Mouse (Mus musculus) right cerebral cortex, postnatal 4 days (tissue): ENCODE data around the gene Lgals3bp.

ENCODE experiments used
- DNase-seq: peaks from one replicate; pipeline ENCODE4 v3.0.0-alpha.2; 2022

Lgals3bp gene

DNA sequence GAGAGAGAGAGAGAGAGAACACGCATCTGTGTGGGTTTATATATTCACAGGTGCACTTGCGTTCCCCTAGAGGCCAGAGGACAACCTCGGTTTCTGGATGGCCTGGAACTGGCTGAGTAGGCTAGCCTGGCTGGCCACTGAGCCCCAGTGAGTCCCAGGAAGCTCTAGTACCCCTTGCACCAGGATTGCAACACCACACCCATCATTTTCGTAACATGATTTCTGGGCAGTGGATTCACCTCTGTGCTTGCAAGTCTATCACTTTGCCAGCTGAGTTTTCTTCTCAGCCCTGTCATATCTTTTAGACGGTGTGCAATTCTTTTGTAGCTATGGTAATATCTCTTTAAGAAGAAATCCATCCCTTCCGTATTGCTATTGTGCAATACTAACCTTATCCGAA lies 18.4 kb upstream of the Lgals3bp start:
- no peak for DNase-seq

DNA sequence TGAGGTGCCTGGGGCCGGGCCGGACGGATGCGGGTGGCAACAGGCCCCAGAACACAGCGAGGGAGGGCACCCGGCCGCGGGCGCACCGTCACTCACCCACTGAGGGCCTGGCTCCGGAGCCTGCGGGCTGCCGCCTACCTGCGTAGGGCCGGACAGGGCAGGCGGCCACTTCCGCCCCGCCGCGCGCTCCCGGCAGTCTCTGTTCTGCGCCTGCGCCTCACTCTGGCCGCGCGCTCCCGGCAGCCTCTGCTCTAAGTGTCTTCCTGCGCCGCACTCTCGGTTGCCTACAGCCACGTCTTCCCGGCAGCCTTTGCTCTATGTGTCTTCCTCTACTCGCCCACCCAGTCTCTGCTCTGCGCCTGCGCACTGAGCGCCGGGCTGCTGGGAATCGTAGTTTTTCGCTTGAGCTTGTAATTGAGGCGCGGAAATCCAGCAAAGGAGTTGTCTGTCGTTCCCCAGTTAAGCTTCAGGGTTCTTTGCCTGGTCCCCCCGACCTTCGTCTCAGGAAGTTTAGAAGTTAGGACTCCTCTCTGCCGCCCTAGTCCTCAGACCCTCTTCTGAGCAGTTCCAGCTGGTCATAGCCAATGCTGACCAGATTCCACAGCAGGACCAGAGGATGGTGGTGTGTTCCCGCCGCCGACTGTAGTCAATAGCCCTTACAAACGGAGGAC lies 17.1 kb upstream of the Lgals3bp start, which contains the start of gene Cant1:
Gene Cant1 (minus strand): TSS at position 253 of the 671 bp plus-strand sequence.
- DNase-seq = peak; percentile 95

DNA sequence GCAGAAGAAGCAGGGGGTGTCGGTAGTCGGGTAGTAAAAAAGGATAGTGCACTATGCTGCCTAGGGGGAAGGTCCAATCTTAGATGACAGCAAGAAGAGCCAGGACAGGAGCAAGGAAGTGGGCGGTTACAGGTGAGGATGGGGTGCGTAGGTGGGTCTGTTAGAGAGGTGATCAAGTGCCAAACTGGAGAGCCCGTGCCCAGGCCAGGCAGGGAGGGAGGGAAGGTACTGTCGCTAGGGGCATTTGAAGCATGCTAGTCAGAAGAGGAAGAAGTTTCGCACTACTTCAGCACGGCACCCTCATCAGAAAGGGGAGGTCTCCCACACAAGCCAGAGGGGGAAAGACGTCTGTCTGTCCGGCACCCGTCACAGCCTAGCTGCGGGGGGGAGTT lies 16.5 kb upstream of the Lgals3bp start:
- no peak for DNase-seq

DNA sequence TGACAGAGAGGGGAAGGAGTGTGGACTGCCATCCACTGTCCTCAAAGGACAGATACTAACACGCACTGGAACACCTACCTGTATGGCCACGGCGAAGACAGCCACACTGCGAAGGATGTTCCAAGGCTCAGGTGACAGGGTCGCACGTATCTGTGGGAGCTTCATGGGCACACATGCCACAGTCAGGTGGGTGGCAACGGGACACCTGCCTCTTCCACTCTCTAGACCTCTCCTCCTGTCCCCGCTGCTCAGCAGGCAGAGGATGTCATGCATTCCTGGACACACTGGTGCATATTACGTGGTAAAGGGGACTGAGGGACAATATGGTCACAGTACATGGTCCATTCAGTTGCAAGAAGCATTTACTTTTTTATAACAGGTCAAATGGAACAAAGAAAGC lies 15.6 kb upstream of the Lgals3bp start:
- no peak for DNase-seq

DNA sequence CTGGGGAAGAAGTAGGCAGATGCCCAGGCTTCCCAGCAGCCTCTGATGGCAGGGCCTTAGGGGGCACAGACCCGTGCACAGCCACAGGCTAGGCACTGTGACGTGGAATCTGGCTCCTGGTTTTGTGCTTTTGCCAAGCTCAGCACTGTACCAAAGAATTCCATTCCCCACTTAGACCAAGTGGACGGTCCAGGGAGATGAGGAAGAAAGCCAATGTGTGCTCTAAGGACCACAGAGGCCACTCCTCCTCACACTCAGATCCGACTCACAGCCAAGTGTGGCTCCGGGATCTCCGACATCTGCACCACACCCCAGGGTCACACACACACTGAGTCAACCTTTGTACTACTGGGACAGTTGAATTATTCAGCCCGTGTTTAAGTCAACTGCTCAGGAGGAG lies 14.2 kb upstream of the Lgals3bp start:
- no peak for DNase-seq

DNA sequence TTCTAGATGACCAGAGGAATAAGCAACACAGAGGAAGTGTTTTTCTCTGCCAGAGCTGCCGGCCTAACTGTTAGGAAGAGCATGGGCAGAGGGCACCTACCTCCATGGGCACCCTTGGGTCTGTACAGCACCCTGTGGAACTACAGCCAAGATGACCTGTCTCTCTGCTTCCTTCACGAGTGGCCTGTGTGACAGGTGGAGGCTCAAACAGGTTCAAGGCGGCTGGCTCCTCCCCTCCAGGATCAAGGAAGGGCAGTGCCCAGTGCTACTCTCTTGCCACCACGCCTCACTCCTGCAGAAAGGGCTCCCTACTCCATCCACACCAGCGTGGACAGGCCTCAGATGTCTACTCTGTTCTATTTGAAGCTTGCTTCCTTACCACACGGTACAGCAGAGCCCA lies 13.7 kb upstream of the Lgals3bp start:
- no peak for DNase-seq

DNA sequence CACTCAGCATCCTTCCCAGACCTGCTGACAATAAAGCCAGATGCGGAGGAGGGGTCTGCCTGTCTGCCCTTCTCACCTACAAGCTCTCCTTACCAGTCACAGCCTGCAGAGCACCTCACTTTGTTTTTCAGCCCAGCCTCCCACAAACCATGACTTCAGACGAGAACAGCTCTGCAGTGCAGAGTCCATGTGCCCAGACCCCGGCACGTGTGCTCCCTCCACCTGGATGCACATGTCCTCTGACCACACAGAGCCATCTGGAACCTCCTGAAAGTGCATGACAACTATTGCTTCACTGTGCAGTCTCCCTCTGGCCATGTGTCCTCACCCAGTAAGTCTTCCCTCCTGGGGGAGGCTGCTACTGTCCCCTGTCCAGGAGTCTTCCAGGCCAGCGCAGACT lies 12.4 kb upstream of the Lgals3bp start:
- no peak for DNase-seq

DNA sequence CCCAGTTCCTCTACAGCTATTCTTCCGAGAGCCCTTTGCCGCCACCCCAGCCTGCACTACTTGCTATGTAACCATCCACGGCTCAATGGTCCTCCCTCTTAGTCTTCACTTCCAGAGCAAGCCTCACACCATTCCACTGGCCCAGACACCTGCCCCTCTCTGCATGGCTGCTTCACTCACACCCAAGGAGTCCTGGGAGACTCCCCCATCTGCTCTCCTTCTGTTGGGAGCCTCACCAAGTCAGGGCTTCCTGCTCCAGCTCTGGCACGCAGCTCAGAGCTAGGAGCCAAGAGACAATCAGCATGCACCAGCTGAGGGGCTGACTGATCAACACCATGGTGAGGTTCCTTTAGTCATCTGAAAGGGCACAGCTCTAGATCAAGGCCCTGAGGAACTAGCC lies 11.2 kb upstream of the Lgals3bp start:
- no peak for DNase-seq

DNA sequence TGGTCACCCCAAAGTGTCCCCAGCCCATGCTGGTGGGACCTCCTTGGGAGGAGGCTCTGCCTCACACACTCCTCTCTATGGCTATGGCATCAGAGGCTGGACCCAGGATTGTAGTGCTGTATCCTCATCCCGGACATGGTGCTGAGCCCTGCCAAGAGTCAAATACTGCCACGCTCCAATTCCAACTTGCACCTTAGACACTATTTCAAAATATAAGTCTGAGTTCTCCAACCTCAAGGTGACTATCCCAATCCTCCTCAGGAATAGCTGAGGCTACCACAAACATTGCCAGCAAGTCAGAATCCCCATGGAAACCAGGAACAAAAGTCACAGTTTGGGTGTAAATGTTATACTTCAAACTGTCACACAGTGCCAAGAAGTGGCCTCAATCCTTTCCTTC lies 10.7 kb upstream of the Lgals3bp start:
- DNase-seq = no peak

DNA sequence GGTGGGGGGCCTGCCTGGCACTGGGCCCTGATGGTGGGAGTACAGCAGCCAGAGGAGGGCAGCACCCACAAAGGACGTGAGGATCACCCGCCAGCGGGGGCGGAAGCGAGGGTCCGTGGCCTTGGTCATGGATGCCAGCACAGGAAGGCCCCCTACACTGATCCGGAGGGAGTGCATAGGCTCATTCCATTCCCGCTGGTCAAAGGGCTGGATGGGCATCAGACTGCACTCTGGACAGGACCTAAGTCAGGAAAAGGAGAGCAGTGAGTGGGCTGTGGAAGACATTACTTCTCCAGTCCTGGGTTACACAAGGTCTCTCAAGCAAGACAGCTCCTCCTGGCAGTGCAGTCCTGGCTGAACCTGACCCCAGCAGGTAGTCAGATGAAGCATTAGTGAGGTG lies 9.4 kb upstream of the Lgals3bp start:
- no peak for DNase-seq

DNA sequence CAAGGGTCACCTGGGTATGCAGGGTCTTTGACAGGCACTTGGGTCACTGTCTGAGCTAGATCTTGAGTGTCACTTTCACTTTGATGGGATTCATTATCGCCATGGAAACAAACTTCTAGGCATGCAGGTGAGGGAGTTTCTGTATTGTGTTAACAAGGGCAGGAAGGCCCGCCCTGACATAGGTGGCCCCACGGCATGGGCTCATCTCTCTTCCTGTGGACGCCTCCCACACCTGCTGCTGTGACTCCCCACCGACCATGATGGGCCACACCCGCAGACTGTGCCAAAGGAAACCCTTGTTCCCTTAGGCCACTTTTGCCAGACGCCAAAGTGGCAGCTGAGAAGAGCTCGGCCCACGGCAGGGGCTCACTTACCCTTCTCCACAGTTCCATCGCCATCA lies 8.6 kb upstream of the Lgals3bp start:
- no peak for DNase-seq

DNA sequence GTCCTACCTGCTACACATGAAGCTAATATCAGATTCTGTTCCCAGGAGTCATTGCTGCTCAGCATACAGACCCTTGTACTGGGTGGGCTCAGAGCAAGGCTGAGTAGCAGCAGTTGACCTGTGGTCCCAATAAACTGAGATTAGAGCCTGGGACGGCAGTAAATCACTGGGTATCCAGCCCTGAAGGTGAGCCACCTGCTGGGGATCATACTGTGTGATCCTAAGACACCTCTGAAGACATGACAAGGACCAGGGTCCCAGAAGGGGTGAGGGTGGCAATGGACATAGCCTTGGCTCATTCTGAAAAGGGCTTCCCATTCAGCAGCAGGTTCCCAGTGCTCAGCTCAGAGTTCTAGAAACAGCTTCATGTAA lies 8.2 kb upstream of the Lgals3bp start:
- DNase-seq = no peak

DNA sequence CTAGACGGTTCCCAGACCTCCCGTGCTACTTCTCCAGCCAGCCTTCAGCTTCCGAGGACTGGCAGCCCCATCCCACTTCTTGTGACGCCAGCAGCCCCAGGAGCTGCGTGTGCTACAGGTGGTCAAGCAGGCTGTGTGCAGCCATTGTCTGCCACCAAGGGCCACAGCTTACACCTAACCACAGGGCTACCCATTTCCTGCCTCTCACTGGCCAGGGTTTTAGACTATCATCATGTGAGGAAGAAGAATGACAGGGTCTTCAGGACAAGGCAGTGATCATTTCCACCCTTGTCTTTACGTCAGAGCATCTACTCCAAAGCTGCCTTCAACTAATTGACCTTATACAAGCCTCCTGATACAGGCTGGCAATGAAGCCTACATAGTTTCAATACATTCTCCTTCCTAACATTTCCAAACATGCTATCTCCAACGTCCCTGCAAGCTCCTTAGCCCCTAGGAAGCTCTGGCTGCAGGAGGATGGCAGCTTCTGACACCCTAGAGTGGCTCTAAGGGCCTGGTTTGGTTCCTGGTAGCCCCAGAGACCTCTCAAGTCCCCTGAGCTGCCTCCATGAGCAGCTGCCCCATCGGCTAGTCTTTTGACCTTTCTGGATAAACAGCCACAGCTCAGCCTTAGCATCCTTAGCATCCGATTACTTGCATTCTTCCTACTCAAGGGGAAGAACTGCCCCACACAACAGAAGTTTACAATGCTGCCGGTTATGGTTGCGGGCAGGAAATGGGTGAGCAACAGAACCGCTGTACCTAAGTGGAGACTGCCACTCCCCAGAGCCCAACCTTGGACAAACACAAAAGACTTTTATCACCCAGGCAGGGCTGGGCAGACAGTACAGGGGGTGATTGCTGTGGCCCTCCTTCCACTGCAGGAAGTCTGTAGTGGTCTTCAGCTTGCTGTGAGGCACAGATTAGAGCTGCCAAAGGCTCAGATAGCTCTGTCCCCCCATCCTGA lies 7.5 kb upstream of the Lgals3bp start:
- DNase-seq = no peak

DNA sequence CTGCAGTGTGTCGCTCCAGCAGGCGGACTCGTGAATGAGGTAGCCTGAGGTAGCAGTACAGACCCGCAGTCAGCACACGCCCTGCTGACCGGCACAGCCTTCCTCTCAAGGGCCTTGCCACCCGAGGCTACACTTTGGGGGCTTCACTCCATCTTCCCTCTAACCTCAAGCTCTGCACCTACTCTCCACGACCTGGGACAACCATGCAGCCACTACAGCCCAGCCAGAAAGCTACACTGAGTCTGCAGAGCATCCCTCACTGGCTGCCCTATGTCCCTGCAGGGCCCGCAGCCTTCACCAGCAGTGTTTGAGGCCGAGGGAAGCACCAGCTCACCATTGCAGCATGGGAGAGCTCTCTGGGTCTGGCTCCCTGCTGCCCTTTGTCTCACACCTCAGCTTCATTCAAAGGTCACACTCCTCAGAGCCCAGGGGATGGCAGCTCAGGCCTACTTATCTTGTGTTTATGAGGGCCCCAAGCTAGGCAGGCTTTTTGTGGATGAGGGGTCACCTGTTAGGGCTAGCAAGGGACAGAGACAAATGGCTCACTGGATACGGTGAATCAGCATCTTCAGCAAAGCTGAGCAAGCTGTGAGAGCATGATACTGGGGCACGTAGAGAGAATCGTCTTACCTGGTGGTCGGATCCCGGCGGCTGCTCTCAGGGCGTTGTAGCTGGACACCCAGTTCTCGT lies 6.3 kb upstream of the Lgals3bp start:
- no peak for DNase-seq

DNA sequence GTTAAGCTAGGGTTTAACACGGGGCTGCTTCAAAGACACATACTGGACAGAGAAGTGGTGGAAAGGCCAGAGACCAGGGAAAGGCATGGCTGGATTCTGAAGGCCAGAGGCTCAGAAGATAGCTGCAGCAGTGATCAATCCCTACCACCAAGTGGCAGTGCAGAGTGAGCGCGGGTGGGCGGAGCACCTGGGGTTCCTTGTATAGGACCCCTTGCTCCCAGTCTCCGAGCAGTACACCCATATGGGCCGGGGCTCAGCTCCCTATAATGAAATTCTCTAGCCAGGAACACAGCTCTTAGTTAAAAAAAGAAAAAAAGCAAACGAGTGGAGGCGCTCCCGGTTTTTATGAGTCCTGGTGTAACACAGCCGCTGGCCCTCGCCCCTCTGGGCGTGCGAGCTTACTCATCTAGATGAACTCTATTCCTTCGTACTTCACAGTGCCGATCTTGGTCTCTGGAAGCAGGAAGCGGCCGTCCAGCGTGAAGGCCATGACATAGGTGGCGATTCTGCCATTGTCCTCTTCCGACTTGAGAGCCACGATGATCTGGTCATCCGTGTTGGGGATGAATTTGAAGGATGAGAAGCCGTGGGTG lies 5.5 kb upstream of the Lgals3bp start:
- peak; percentile 68 for DNase-seq

DNA sequence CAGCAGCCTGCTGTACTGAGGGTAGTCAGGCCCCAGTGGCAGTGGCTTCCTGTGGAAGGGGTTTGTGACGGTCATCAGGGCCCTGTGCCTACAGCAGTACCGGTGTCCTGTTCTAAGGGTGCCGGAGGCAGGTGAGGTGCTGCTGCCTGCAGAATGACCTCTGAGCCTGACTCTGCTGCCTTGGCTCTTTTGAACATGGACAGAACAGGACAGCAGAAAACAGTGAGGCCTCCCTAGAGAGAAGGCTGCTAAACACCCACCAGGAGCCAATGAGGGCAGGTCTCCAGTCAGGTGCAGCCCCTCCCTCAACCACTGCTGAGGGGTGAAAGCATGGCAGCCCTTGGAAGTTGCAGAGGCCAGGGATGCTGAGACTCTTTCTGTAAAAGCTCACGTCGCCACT lies 4.6 kb upstream of the Lgals3bp start:
- no peak for DNase-seq

DNA sequence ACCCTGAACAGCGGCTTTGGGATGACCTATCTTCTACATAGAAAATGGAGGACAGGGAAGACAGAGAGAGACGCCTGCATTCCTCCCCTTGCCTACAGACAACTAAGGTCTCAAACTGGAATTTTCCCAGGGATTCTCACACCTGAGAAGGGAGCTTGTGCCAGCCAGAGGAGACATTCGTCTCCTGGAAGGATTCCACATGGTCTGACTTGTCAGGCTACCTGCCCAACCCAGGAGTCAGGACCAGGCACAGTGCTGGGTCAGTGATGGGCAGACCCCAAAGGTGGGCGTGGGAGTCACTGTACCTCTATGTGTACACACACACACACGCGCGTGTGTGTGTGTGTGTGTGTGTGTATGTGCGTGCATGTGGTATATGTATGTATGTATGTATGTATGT lies 3.4 kb upstream of the Lgals3bp start:
- no peak for DNase-seq

DNA sequence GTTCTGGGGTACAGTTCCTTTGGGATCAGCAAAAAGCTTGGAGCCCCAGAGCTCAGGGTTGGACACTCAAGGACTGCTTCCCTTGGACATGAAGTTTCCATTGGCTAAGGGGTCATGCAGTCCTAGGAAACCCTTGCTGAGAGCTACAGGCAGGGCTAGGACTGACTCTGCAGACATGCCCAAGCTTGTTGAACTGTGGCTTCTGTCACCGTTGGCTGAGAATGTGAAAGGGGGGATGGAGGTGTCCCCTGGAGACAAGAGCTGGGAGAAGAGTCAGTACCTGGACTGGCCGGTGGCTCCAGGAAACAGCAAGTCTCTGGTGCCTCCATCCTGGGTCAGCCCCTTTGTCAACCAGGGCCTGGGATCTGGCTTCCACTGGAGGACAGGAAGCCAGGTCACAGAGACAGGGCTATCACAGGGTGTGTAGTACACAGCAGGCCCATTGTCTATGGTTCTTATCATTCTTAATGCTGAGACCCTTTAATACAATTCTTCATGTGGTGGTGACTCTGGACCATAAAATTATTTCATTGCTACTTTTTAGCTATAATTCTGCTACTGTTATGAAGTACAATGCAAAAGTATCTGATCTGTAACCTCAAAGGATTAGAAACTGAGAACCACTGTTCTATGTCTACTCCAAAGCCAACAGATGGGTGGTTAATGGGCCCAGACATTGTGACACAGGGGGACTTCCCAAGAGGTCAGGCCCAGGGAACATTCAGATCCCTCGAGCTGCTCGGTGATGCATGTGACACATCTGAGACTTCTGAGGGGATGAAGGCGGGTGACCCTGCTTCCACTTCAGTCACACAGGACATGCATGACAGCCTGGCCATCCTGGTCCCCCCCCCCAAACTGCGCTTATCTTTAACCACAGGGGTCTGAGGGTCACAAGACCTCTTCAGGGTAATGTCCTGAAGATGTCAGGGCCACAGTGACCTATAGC lies 2.3 kb upstream of the Lgals3bp start:
- DNase-seq = no peak

DNA sequence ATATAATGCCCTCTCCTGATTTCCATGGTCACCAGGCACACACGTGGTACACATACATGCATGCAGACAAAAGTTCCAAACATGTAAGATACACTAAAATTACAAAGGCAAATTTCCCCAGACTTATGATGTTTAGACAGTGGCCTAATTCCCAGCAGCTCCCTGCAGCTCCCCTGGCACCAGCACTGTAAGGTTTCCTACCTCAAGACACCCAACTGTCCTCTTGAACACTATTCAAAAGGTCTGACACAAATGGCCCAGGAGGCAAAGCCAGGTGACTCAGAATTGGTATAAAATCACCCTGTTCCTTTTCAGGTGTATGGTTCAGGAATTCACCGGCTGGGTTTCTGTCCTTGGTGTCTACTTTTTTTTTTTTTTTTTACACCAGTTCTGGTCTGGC lies 1.3 kb upstream of the Lgals3bp start:
- no peak for DNase-seq

DNA sequence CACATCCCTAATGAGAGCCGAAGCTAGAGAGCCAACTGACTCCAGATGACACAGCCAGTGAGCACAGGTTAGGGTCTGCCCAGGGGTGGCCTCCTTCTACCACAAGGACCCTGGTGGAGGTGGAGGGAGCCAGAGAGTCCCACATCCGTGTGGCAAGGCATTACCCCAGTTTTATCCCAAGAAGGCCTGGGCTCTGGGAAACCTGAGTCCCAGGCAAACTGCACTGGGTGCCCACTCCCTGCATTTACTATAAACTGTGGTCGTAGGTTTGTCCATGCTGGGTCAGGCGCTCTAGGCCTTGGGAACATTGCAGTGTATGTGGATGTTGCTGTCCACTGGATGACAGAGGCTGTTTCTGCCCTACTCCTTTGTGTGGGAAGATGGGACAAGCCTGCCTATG lies 697 bp downstream of the Lgals3bp start:
- no peak for DNase-seq

DNA sequence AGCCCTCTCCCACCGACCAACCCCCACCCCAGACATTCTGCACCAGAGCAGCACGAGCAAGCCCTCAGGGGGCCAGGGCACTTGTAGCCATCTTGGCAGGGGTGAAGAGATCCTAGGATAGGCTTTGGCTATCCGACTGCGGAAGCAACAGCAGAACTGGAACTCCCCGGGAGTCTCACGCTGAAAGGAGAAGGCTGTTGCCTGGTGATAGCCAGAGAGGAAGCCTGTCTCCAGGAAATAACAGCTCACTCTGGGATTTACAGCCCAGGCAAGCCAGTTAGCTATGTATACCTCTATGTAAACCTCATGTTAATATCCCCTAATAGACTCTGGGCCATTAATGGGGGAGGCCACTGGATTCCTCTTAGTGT lies 1.3 kb downstream of the Lgals3bp start:
- DNase-seq = no peak

DNA sequence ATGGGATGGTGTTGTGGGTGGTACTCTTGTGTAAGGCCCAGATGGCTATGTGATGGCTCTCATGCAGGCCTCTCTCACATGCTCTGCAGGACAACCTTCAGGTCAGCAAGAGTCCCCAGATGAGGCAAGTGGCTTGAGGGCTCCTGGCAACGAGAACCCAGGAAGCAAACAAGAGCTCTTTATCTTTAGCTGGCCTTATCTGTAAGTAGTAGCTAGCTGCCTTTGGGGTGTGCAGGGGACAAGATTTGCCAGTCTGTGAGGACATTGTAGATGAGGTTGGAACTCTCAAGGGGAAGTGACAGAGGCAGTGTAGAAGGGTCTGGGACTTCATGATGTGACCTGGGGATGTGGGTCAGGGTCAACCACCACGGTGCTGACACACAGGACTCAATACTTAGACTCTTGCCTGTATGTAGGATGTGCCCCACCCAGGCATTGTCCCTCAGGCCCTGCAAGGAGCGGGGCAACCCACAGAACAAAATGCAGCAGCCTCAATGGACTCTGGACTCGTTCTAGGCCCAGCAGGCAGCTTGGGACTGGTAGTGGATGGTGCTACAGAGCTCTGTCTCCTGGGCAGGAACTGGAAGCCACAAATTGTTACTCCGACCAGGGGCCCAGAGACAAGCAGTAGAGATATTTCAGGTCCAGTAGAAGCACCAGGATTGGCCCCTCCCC lies 1.9 kb downstream of the Lgals3bp start:
- DNase-seq = no peak
